In the genomic region with DNA sequence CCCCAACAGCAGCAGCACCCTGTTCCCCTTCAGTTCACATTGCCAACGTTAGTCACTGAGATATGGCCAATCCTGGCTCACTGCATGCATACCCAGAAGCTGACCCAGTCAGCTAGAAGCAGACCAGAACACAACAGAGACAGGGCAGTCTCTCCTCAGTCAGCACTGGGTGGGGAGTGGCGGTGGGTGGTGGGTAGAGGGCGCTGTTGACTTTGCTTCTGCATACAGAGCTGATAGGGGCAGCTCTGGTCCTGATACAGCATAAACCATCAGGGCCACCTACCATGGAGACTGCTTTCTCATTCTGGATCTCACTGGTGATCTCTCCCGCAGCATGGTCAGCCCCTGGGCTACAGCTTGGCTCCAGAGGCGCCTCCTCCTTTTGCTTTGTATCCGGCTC, we compare ENCODE assay signal across 8 mouse cellular contexts. TPM values are rescaled to one million over a fixed set of nuclear protein-coding genes. Genes with fewer than 3 reads are reported as not detected.
DNase-seq lines count a peak whose midpoint lies in the region; ATAC-seq and TF ChIP-seq lines count a peak whose summit lies in the region.

No protein-coding gene starts in this region.

- no peak for DNase-seq in kidney, adult 2 months
- DNase-seq in kidney, adult 8-10 months, result no peak
- peak; percentile 34 for DNase-seq in T-cell, adult 2 months (ENCODE audit: low spot score)
- DNase-seq in kidney, postnatal 4 days, result peak; percentile 60 to 69
- no peak for DNase-seq in right cerebral cortex, postnatal 4 days
- no peak for DNase-seq in left cerebral cortex, adult 9 months (ENCODE audit: low spot score in 2 of 2)

- no peaks in the 10 kb centered on the region for H3K9me3 ChIP-seq in midbrain, embryonic 15.5 days

- ATAC-seq in midbrain, embryonic 15.5 days (replicated peaks), result no peak

- 68% methylated on average over 6 of the region's 6 CpGs for WGBS in kidney, adult 2 months
- WGBS in midbrain, embryonic 15.5 days, result 72% methylated on average over 6 of the region's 6 CpGs

- TF ChIP-seq CTCF in kidney, adult 2 months (conservative IDR thresholded peaks at IDR 0.05; ENCODE audit: insufficient read depth, insufficient read length, low read depth, low read length), result peak; percentile 38; the same call in 1 of the 2 replicates
- peak; percentile 41; the same call in 1 of the 2 replicates for TF ChIP-seq CTCF in testis, adult 2 months (IDR thresholded peaks at IDR 0.05; ENCODE audit: control insufficient read depth, insufficient read depth, insufficient replicate concordance, low read depth, low read length)

- no peaks in the 10 kb centered on the region for H3K36me3 ChIP-seq in kidney, adult 2 months (ENCODE audit: control insufficient read depth, insufficient read depth, low read length)
- H3K36me3 ChIP-seq in testis, adult 2 months (ENCODE audit: control insufficient read depth, insufficient read depth, low read length), result no peaks in the 10 kb centered on the region
- no peaks in the 10 kb centered on the region for H3K36me3 ChIP-seq in midbrain, embryonic 15.5 days (replicated peaks)

- no peak overlapping the region for H3K4me3 ChIP-seq in kidney, adult 2 months (ENCODE audit: insufficient read depth, low read depth, low read length)
- no peak overlapping the region for H3K4me3 ChIP-seq in testis, adult 2 months (ENCODE audit: control insufficient read depth, low read depth, low read length)
- no peak overlapping the region for H3K4me3 ChIP-seq in midbrain, embryonic 15.5 days

- TF ChIP-seq POLR2A in kidney, adult 2 months (IDR thresholded peaks at IDR 0.05; ENCODE audit: low read depth, low read length), result no peak
- 0 out of 2 replicates have a peak, but pooled peaks have one; percentile 17 for TF ChIP-seq POLR2A in testis, adult 2 months (IDR thresholded peaks at IDR 0.05; ENCODE audit: control insufficient read depth, low read depth, low read length)

- H3K9ac ChIP-seq in midbrain, embryonic 15.5 days, result no peak overlapping the region

- H3K4me1 ChIP-seq in kidney, adult 2 months (ENCODE audit: control insufficient read depth, insufficient read depth, low read length), result no peaks in the 10 kb centered on the region
- H3K4me1 ChIP-seq in testis, adult 2 months (ENCODE audit: control insufficient read depth, insufficient read depth, low read length), result peaks cover 10% of the 10 kb centered on the region
- no peaks in the 10 kb centered on the region for H3K4me1 ChIP-seq in midbrain, embryonic 15.5 days

- H3K4me2 ChIP-seq in midbrain, embryonic 15.5 days, result no peak overlapping the region

- H3K27me3 ChIP-seq in kidney, adult 2 months (replicated peaks; ENCODE audit: control insufficient read depth, insufficient read depth, low read length), result no peaks in the 10 kb centered on the region
- no peaks in the 10 kb centered on the region for H3K27me3 ChIP-seq in testis, adult 2 months (ENCODE audit: control insufficient read depth, insufficient read depth, low read length)
- no peaks in the 10 kb centered on the region for H3K27me3 ChIP-seq in midbrain, embryonic 15.5 days (replicated peaks)

- no peak overlapping the region for H3K27ac ChIP-seq in kidney, adult 2 months (ENCODE audit: insufficient read depth, low read depth, low read length)
- no peak overlapping the region for H3K27ac ChIP-seq in testis, adult 2 months (ENCODE audit: control insufficient read depth, insufficient read depth, low read depth, low read length)
- H3K27ac ChIP-seq in midbrain, embryonic 15.5 days, result no peak overlapping the region

RNA-seq across cellular contexts. Expression of a gene that starts 20.7 kb away (rescaled TPM):
- 38.6 and 42.0 TPM in 2 replicates for polyA plus RNA-seq in kidney, adult 2 months (2012; rRNA removed)
- 32.3 and 45.3 TPM in 2 replicates for polyA plus RNA-seq in testis, adult 2 months (2012; rRNA removed)
- polyA plus RNA-seq in midbrain, embryonic 15.5 days (2015; fragmentation: Nextera tagmentation; extraction: Ambion mirVana), result 156 and 168 TPM in 2 replicates

RNA-seq across cellular contexts. Expression of a gene that starts 54.5 kb away (rescaled TPM):
- polyA plus RNA-seq in kidney, adult 2 months (2012; rRNA removed), result 11.7 and 15.6 TPM in 2 replicates
- 0.89 and 1.1 TPM in 2 replicates for polyA plus RNA-seq in testis, adult 2 months (2012; rRNA removed)
- 9.6 and 10.2 TPM in 2 replicates for polyA plus RNA-seq in midbrain, embryonic 15.5 days (2015; fragmentation: Nextera tagmentation; extraction: Ambion mirVana)

Comparison
In these comparisons a context has a peak if more than half of its experiments do, and no peak if none do; other contexts are left out.
1. DNase-seq: peak in T-cell, adult 2 months (single experiment) and kidney, postnatal 4 days (2 of 2); none in kidney, adult 2 months (single experiment), kidney, adult 8-10 months (0 of 2), right cerebral cortex, postnatal 4 days (single experiment) and left cerebral cortex, adult 9 months (0 of 2).